Mouse (Mus musculus) ovary, adult 10 weeks (tissue): Measurements from ENCODE around the gene Hyls1. TPM values are rescaled to one million over a fixed set of nuclear protein-coding genes. Genes with fewer than 3 reads are reported as not detected.

Experiments
- polyA plus RNA-seq: library from polyadenylated mRNA; stranded (reverse); fragments of 350-450 nt; fragmentation: Illumina TruSeq; extraction: RNeasy Lipid Tissue Mini Kit (QIAGEN cat#74804); gene quantifications from one replicate; pipeline ENCODE4 v1.2.3, GENCODE M21; 2014

Hyls1 gene
- 20.0 TPM for polyA plus RNA-seq

GRCm38 (mm10) chr9:35569571-35570534 lies at the start of gene Hyls1, which contains the start of gene Pate2:
Hyls1 (minus strand) TSS chr9:35570398.
Pate2 (plus strand) TSS chr9:35570284.

GRCm38 (mm10) chr9:35611841-35612240 lies 41.6 kb upstream of the Hyls1 start, which contains the start of gene Pate4:
Pate4 (minus strand) TSS chr9:35611941.

GRCm38 (mm10) chr9:35558257-35559008 lies 11.8 kb downstream of the Hyls1 start, which contains the start of the genes Ddx25 and Pus3:
Ddx25 (minus strand) TSS chr9:35558528.
Pus3 (plus strand) TSS chr9:35558595.

GRCm38 (mm10) chr9:35518169-35518568 lies 52.0 kb downstream of the Hyls1 start, which contains the start of gene Gm1113:
Gm1113 (minus strand) TSS chr9:35518269.

Other genes with a start within 250 kb of the Hyls1 start
- gene Cdon, start 149.3 kb downstream of the Hyls1 start, polyA plus RNA-seq = 40.4 TPM
- not detected for gene Gm1113, start 52.1 kb downstream of the Hyls1 start, polyA plus RNA-seq
- gene Ddx25, start 11.9 kb downstream of the Hyls1 start, polyA plus RNA-seq = 0.37 TPM
- gene Pus3, start 11.8 kb downstream of the Hyls1 start, polyA plus RNA-seq = 45.2 TPM
- 0.83 TPM for gene Pate2, start 114 bp downstream of the Hyls1 start, polyA plus RNA-seq
- not detected for gene Pate4, start 41.5 kb upstream of the Hyls1 start, polyA plus RNA-seq
- not detected for gene Pate3, start 77.8 kb upstream of the Hyls1 start, polyA plus RNA-seq
- not detected for gene Pate1, start 117.0 kb upstream of the Hyls1 start, polyA plus RNA-seq
- gene Gm17677, start 170.7 kb upstream of the Hyls1 start, polyA plus RNA-seq = not detected
- gene Gm17727, start 207.7 kb upstream of the Hyls1 start, polyA plus RNA-seq = not detected
- gene Gm27235, start 219.7 kb upstream of the Hyls1 start, polyA plus RNA-seq = not detected
- 0.60 TPM for gene D730048I06Rik, start 219.7 kb upstream of the Hyls1 start, polyA plus RNA-seq